Mouse (Mus musculus) liver, embryonic 15.5 days (tissue): ENCODE measurements at regions not wholly inside any gene's neighbourhood (a gene's known extent, or its start where the extent isn't known, plus 50 kb on each side); places are given as distances from the start of the nearest gene placed in this dataset.
"Not testable (repeated sequence)": the region's sequence is repeated elsewhere in the genome, so short reads cannot be mapped to it uniquely, and the experiment has no call there.

Source experiments
- ATAC-seq: fragments of 200-750 bp; cut with Nextera tagmentation; 2 replicates; pipeline ENCODE4 v1.8.0; 2017; ENCODE audit warnings: moderate number of reproducible peaks, mild to moderate bottlenecking, moderate library complexity; ENCODE audit not compliant: insufficient read depth
- H3K27ac ChIP-seq: fragments of 300-500 bp; sonication (generic); replicated peaks from 2 replicates; pipeline ENCODE4 v1.5.1; 2015; ENCODE audit warnings: mild to moderate bottlenecking, inconsistent platforms
- H3K27me3 ChIP-seq: fragments of 300-500 bp; sonication (generic); 2 replicates; pipeline ENCODE4 v1.6.1; 2015; ENCODE audit warnings: mild to moderate bottlenecking, inconsistent platforms
- H3K36me3 ChIP-seq: fragments of 300-500 bp; sonication (generic); replicated peaks from 2 replicates; pipeline ENCODE4 v1.6.1; 2015; ENCODE audit warnings: moderate library complexity, mild to moderate bottlenecking, inconsistent platforms
- H3K4me1 ChIP-seq: fragments of 300-500 bp; sonication (generic); replicated peaks from 2 replicates; pipeline ENCODE4 v1.6.1; 2015; ENCODE audit warnings: inconsistent platforms
- H3K4me2 ChIP-seq: fragments of 300-500 bp; sonication (generic); 2 replicates; pipeline ENCODE4 v1.6.1; 2015; ENCODE audit warnings: moderate library complexity, mild to moderate bottlenecking, inconsistent platforms
- H3K4me3 ChIP-seq: fragments of 300-500 bp; sonication (generic); replicated peaks from 2 replicates; pipeline ENCODE4 v1.5.1; 2015; ENCODE audit warnings: mild to moderate bottlenecking, inconsistent platforms
- H3K9ac ChIP-seq: fragments of 300-500 bp; sonication (generic); 2 replicates; pipeline ENCODE4 v1.6.1; 2015; ENCODE audit warnings: moderate library complexity, mild to moderate bottlenecking, inconsistent platforms
- H3K9me3 ChIP-seq: fragments of 300-500 bp; sonication (generic); replicated peaks from 2 replicates; pipeline ENCODE4 v1.6.1; 2016; ENCODE audit warnings: inconsistent platforms
- WGBS: fragments of 180-500 bp; shearing (Covaris S2); methylation state at CpG from one replicate; pipeline ENCODE4 v1.1.7; 2015; ENCODE audit warnings: mixed read lengths; ENCODE audit not compliant: insufficient replicate concordance; 5-methylcytosine and 5-hydroxymethylcytosine counted together

DNA sequence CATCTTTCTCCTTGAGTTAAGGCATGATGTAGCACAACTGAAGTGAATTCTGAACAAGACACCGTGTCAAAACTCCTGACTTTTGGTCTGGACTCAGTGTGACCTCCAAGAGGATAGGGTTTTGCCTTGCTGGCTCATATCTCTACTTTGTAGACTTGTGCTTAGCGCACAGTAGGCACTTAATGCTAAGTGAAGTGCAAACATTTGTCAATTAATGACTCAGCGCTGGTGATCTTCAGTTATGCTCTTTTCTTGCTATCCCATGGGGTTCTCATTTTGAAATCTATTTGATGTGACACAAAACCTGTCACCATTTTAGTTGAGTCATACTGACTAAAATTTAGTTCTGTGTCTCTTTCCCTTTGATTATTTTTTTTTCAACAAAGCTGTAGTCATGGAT lies 244.3 kb downstream of the Dhx15 start:
- no peak overlapping the region for H3K4me2 ChIP-seq
- no peak for ATAC-seq

DNA sequence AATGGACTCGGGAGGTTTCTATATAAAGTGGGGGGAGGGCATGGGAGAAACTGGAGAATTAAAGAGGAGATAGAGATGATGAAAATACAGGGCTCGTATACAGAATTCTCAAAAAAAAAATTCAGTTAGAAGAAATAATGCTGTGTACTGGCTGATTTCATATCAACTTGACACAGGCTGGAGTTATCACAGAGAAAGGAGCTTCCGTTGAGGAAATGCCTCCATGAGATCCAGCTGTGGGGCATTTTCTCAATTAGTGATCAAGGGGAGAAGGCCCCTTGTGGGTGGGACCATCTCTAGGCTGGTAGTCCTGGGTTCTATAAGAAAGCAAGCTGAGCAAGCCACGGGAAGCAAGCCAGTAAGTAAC lies 248.4 kb downstream of the Dhx15 start:
- H3K27ac ChIP-seq, H3K36me3 ChIP-seq, H3K9ac ChIP-seq, H3K9me3 ChIP-seq, H3K27me3 ChIP-seq, H3K4me3 ChIP-seq: not testable (repeated sequence)
- Histone ChIP-seq H3K4me1 (peaks cover 11% of the 10 kb centered on the region; the same call in 1 of the 2 replicates), H3K4me2 (peak overlapping the region; percentile 25)
- WGBS, result 23% methylated on average over 4 of the region's 4 CpGs
- peak; percentile 61 for ATAC-seq

More for the DNA sequence above, 244.3 kb downstream of the Dhx15 start:
- H3K36me3 ChIP-seq, result no peaks in the 10 kb centered on the region
- H3K4me3 ChIP-seq, result no peak overlapping the region
- no peaks in the 10 kb centered on the region for H3K27me3 ChIP-seq
- H3K27ac ChIP-seq, result no peak overlapping the region
- peaks cover 7% of the 10 kb centered on the region; the same call in 1 of the 2 replicates for H3K4me1 ChIP-seq
- no peaks in the 10 kb centered on the region for H3K9me3 ChIP-seq
- WGBS, result 72% methylated on average over 3 of the region's 3 CpGs
- H3K9ac ChIP-seq, result no peak overlapping the region

DNA sequence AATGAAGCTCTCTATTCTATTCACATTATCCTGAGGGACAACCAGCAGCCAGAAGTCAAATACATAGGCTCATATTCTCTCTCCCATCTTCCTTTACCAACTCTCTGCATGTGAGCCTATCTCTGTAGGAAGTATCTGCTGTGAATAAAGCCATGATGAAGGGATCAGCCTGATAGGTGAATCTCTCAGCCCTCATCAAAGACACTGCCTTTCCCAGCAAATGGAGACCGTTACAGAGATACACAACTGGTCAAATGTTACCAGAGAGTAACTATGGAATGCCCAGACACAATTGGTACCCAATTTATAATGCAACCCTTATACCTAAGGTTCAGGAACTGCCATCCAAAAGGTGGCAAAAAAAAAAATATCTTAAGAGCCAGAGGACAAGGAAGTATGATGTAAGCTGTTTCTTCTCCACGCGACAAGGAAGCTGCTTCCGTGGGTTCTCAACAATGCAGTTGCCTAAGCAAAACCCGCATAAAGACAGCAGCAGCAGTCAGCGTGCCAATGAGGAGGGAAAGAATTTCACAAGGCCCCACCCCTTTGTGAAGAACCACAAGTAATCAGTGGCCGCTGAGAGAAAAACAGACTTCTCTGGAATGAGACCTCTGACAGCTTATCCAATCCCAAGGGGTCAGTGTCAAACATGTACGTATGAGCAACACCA lies 248.9 kb downstream of the Dhx15 start:
- WGBS, result 16% methylated on average over 8 of the region's 8 CpGs
- H3K27me3 ChIP-seq, result no peaks in the 10 kb centered on the region
- H3K27ac ChIP-seq, result peak overlapping the region; percentile 24; the same call in 1 of the 2 replicates
- peak overlapping the region; percentile 25 for H3K4me2 ChIP-seq
- no peaks in the 10 kb centered on the region for H3K36me3 ChIP-seq
- no peak overlapping the region for H3K9ac ChIP-seq
- no peaks in the 10 kb centered on the region for H3K9me3 ChIP-seq
- no peak overlapping the region for H3K4me3 ChIP-seq
- ATAC-seq, result peak; percentile 72
- peaks cover 11% of the 10 kb centered on the region; the same call in 1 of the 2 replicates for H3K4me1 ChIP-seq

DNA sequence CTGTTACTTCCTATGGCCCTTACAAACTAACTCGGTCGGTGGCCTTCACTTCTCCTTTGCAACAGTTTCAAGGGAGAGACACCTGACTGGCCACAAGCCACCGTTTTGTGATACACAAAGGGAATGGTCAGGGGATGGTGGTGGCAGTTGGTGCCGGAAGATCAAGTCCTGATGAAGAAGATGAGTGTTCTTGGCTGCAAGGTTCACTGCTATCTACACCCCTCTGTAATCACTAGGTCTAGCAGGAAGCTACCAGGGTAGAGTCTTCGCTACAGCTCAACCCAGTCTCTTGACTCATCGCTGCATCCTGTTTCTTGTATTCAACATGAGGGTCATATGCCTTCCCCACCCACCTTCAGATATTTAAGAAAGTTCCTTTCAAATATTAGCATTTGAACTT lies 251.5 kb downstream of the Dhx15 start:
- ATAC-seq, result no peak
- H3K27me3 ChIP-seq, result no peaks in the 10 kb centered on the region
- H3K9ac ChIP-seq, result no peak overlapping the region
- WGBS, result 63% methylated on average over 6 of the region's 6 CpGs
- H3K4me3 ChIP-seq, result no peak overlapping the region
- no peak overlapping the region for H3K27ac ChIP-seq
- no peaks in the 10 kb centered on the region for H3K9me3 ChIP-seq
- H3K4me1 ChIP-seq, result peaks cover 11% of the 10 kb centered on the region; the same call in 1 of the 2 replicates
- H3K36me3 ChIP-seq, result no peaks in the 10 kb centered on the region
- no peak overlapping the region for H3K4me2 ChIP-seq

DNA sequence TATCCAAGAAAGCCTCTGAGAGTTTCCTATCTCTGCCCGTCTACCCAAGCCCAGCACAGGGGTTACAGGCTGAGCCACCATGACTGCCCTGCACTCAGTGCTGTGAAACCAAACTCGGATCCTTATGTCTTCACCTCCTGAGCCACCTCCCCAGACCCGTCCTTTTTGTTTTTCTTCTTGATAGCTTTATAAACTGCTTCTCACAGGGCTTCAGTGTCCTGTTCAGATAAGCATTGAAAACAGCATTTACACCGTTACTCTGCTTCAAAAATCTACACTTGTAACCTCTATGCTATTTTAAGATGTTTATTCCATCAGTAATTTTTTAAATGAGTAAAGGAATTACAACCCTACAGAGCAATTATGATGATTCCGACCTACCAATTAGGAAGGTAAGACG lies 253.0 kb downstream of the Dhx15 start:
- WGBS, result 44% methylated on average over 6 of the region's 6 CpGs
- ATAC-seq, result no peak

DNA sequence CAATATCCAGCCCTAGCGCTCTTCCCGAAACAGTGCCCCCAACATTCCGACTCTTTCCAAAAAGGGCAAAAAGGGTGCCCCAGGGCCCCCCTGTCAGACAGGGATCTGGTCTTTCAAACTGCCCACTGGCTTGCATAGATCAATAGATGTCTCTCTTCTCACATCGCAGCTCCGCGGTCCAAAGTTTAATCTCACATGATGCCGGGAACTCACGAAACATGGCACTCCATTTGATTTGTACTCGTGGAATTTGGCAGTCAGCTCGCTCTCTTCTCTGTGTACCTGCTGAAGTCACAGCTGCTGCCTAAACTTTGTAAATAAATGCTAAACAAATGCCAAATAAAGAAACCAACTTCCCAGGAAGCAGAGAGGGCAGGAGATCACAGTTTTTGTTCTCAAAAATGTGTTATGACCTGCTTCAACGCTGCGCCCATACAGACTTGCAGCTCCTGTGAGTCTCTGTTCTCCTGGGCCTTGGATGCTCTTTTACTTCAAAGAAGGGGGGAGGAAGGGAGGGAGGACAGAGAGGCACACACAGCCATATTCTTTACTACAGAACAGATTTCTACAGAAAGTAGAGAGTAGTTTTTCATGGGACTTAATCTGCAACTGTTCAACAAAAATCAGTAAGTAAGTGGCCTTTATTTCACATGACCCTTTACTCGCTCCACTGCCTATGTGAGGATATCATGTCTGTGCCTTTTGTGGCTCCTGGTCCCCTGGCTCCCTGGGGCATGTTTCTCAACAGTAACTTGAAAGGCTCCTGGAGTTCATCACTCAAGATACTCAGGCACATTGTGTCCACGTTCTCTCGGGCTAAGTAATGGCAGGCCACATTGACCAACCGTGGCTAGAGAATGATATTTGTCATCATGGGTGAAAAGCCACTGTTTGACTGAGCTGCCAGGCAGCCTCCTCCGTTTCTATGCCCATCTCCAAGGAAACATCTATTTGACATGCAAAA lies 254.6 kb downstream of the Dhx15 start:
- ATAC-seq, result no peak
- H3K27me3 ChIP-seq, result no peaks in the 10 kb centered on the region
- H3K36me3 ChIP-seq, result no peaks in the 10 kb centered on the region
- H3K4me2 ChIP-seq, result no peak overlapping the region
- H3K4me1 ChIP-seq, result no peaks in the 10 kb centered on the region
- H3K9ac ChIP-seq, result no peak overlapping the region
- H3K4me3 ChIP-seq, result no peak overlapping the region
- WGBS, result 70% methylated on average over 17 of the region's 17 CpGs
- H3K27ac ChIP-seq, result no peak overlapping the region
- no peaks in the 10 kb centered on the region for H3K9me3 ChIP-seq

More for the DNA sequence above, 253.0 kb downstream of the Dhx15 start:
- no peak overlapping the region for H3K4me2 ChIP-seq
- no peak overlapping the region for H3K27ac ChIP-seq
- H3K9me3 ChIP-seq, result no peaks in the 10 kb centered on the region
- no peaks in the 10 kb centered on the region for H3K27me3 ChIP-seq
- H3K4me3 ChIP-seq, result no peak overlapping the region
- peaks cover 11% of the 10 kb centered on the region; the same call in 1 of the 2 replicates for H3K4me1 ChIP-seq
- no peak overlapping the region for H3K9ac ChIP-seq
- no peaks in the 10 kb centered on the region for H3K36me3 ChIP-seq

DNA sequence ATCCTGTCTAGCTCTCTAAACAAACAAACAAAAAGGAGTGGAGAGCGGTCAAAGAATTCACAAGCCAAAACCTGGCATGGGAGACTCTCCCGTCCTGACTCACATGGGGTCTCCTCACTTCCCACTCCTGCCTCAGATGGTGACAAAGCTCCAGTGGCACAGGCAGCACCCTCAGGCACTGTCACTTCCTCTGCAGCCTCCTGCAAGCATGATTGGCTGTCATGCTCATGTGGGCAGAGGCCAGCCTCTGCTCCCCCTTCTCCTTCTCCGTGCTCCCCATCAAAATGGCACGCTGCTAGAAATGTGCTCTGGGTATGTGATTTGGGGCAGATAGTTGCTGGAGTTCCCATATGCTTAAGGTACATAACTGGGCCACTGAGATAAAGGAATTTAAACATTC lies 255.4 kb downstream of the Dhx15 start:
- Histone ChIP-seq H3K4me2 (no peak overlapping the region), H3K9ac (no peak overlapping the region), H3K4me1 (no peaks in the 10 kb centered on the region), H3K9me3 (no peaks in the 10 kb centered on the region), H3K36me3 (no peaks in the 10 kb centered on the region), H3K27ac (no peak overlapping the region), H3K27me3 (no peaks in the 10 kb centered on the region), H3K4me3 (no peak overlapping the region)
- no peak for ATAC-seq
- WGBS, result 53% methylated on average over 4 of the region's 4 CpGs

DNA sequence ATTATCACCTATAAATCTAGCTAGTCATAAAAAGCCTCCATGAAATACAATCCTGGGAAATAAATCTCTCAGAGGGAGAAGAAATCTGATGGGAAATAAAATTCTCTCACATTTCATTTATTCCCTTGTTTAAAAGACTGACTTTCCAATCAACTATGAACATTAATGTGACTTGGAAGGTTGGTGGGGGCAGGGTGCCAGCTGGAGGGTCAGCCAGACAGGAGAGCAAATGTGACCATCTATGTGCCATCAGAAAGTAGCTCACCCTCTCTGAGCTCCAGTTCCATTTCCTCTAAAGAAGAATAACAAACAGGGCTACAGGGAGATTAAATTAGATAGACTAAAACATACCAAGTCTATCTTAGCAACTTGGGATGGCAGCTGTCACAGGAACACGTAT lies 257.0 kb downstream of the Dhx15 start:
- WGBS, result 71% methylated on average over 1 of the region's 1 CpGs
- no peaks in the 10 kb centered on the region for H3K4me1 ChIP-seq
- no peak overlapping the region for H3K9ac ChIP-seq
- H3K27me3 ChIP-seq, result no peaks in the 10 kb centered on the region
- no peak overlapping the region for H3K4me2 ChIP-seq
- no peaks in the 10 kb centered on the region for H3K36me3 ChIP-seq
- H3K27ac ChIP-seq, result no peak overlapping the region
- H3K9me3 ChIP-seq, result no peaks in the 10 kb centered on the region
- H3K4me3 ChIP-seq, result no peak overlapping the region
- ATAC-seq, result no peak

DNA sequence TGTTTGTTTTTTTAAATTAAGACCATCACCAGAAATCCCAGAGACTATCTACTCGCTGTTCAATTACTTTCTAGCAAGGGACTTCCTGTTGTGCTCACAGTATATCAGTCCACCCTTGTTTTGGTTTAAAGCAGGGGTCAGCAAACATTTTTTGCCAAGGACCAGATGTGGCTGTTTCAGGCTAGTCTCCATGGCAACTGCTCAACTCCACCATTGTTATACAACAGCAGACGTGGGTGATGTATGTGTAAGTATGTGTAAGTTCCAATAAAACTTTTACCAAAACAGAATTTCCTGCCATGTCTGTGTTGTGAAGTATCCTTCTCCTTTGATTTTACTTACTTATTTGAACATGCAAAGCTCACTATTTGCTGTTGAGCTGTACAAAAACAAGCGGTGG lies 259.9 kb downstream of the Dhx15 start:
- Histone ChIP-seq H3K4me1 (no peaks in the 10 kb centered on the region), H3K9me3 (no peaks in the 10 kb centered on the region), H3K27ac (no peak overlapping the region), H3K4me3 (no peak overlapping the region), H3K4me2 (no peak overlapping the region), H3K9ac (no peak overlapping the region), H3K36me3 (no peaks in the 10 kb centered on the region), H3K27me3 (no peaks in the 10 kb centered on the region)
- no peak for ATAC-seq
- WGBS, result 61% methylated on average over 3 of the region's 3 CpGs

DNA sequence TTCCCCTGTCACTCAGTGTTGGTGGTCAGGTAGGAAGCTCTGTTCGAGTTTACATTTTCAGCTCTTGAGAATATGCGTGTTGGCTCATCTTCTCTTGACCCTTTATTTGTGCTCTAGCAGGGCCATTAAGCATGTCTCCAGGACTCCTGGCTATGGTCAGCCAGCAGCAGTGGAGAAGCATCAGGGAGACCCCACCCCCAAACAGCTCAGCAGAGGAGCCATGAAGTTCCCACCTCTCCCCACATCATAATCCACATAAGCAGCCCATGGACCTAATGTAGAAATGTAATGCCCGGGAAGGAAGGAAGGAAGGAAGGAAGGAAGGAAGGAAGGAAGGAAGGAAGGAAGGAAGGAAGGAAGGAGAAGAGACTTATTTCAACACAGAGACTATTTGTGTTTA lies 261.5 kb downstream of the Dhx15 start:
- Histone ChIP-seq H3K4me2 (no peak overlapping the region), H3K4me3 (no peak overlapping the region), H3K9ac (no peak overlapping the region), H3K9me3 (no peaks in the 10 kb centered on the region), H3K4me1 (no peaks in the 10 kb centered on the region), H3K27me3 (no peaks in the 10 kb centered on the region), H3K36me3 (no peaks in the 10 kb centered on the region), H3K27ac (no peak overlapping the region)
- WGBS, result 68% methylated on average over 3 of the region's 3 CpGs
- no peak for ATAC-seq

DNA sequence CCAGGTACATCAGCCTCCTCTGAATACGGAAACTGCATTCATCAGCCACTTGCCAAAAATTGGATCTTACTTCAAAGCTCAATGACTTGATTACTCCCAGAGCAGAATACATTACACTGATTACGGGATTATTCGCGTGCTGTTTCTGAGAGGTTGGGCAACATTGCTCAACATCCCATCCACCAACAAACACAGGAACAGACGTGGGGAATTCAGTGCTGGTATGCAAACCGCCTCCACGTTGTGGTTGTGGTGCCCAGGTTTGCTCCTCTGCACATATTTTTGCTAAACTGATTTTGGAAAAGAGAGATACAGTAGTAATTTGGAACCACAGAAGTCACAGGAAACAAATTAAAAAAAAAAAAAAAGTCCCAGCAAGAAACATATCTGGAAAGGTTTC lies 266.9 kb downstream of the Dhx15 start:
- no peak for ATAC-seq

More for the DNA sequence above, 266.9 kb downstream of the Dhx15 start:
- H3K9ac ChIP-seq, result no peak overlapping the region
- H3K4me3 ChIP-seq, result no peak overlapping the region
- no peak overlapping the region for H3K27ac ChIP-seq
- WGBS, result 64% methylated on average over 7 of the region's 7 CpGs
- no peaks in the 10 kb centered on the region for H3K9me3 ChIP-seq
- no peaks in the 10 kb centered on the region for H3K4me1 ChIP-seq
- H3K4me2 ChIP-seq, result no peak overlapping the region
- H3K36me3 ChIP-seq, result no peaks in the 10 kb centered on the region
- no peaks in the 10 kb centered on the region for H3K27me3 ChIP-seq
